Mouse (Mus musculus) stomach, postnatal 0 days (tissue): ENCODE measurements around the gene Mctp1.

ENCODE experiments used
- CTCF ChIP-seq: IDR thresholded peaks from 2 replicates; pipeline ENCODE4 v1.5.1; 2016; ENCODE audit warnings: antibody characterized with exemption, low read depth, mild to moderate bottlenecking, moderate library complexity
- EP300 ChIP-seq: optimal IDR thresholded peaks from 2 replicates; pipeline ENCODE3; 2016; ENCODE audit warnings: antibody characterized with exemption

- TF ChIP-seq CTCF (no peak), EP300 (no peak)
Measured at GRCm38 (mm10) chr13:76809802-76810201, 425.5 kb downstream of the Mctp1 start.
